Mouse (Mus musculus) heart, embryonic 11.5 days (tissue): Measurements from ENCODE around the gene Rnf225. TPM values are rescaled to one million over a fixed set of nuclear protein-coding genes. Genes with fewer than 3 reads are reported as not detected.

Experiments
- ATAC-seq: fragments of 200-750 bp; cut with Nextera tagmentation; replicated peaks from 2 replicates; pipeline ENCODE4 v1.8.0; 2017; ENCODE audit warnings: moderate library complexity; ENCODE audit not compliant: insufficient number of reproducible peaks, low FRiP score, low TSS enrichment
- H3K27ac ChIP-seq: fragments of 300-500 bp; sonication (generic); 2 replicates; pipeline ENCODE4 v1.5.1; 2014; ENCODE audit warnings: mild to moderate bottlenecking, low read depth, low read length
- H3K27me3 ChIP-seq: fragments of 300-500 bp; sonication (generic); 2 replicates; pipeline ENCODE4 v1.6.1; 2014; ENCODE audit warnings: mild to moderate bottlenecking, low read length, mixed read lengths; ENCODE audit not compliant: control insufficient read depth, insufficient read depth
- H3K36me3 ChIP-seq: fragments of 300-500 bp; sonication (generic); 2 replicates; pipeline ENCODE4 v1.6.1; 2014; ENCODE audit warnings: mild to moderate bottlenecking, low read length, moderate library complexity, mixed read lengths; ENCODE audit not compliant: control insufficient read depth, insufficient read depth
- H3K4me1 ChIP-seq: fragments of 300-500 bp; sonication (generic); 2 replicates; pipeline ENCODE4 v1.6.1; 2014; ENCODE audit warnings: low read length; ENCODE audit not compliant: control insufficient read depth, insufficient read depth
- H3K4me2 ChIP-seq: fragments of 300-500 bp; sonication (generic); 2 replicates; pipeline ENCODE4 v1.6.1; 2014; ENCODE audit warnings: mild to moderate bottlenecking, moderate library complexity
- H3K4me3 ChIP-seq: fragments of 300-500 bp; sonication (generic); 2 replicates; pipeline ENCODE4 v1.5.1; 2014; ENCODE audit warnings: low read depth, low read length
- H3K9ac ChIP-seq: fragments of 300-500 bp; sonication (generic); 2 replicates; pipeline ENCODE4 v1.6.1; 2014; ENCODE audit warnings: mild to moderate bottlenecking, low read depth, low read length, moderate library complexity
- H3K9me3 ChIP-seq: fragments of 300-500 bp; sonication (generic); replicated peaks from 2 replicates; pipeline ENCODE4 v1.6.1; 2016; ENCODE audit warnings: low read length; ENCODE audit not compliant: control insufficient read depth
- WGBS: fragments of 180-500 bp; shearing (Covaris S2); extraction: QIAGEN DNeasy Blood & Tissue Kit; methylation state at CpG from one replicate; pipeline ENCODE4 v1.1.7; 2014; ENCODE audit not compliant: insufficient replicate concordance; 5-methylcytosine and 5-hydroxymethylcytosine counted together
- polyA plus RNA-seq: library from polyadenylated mRNA; unstranded; fragments of >200 nt; fragmentation: Nextera tagmentation; extraction: Ambion mirVana; gene quantifications from 2 replicates; pipeline ENCODE4 v1.2.1, GENCODE M21; 2014

Gene Rnf225
- polyA plus RNA-seq, 1 experiment from 2014 or later, result 0.53 TPM

DNA sequence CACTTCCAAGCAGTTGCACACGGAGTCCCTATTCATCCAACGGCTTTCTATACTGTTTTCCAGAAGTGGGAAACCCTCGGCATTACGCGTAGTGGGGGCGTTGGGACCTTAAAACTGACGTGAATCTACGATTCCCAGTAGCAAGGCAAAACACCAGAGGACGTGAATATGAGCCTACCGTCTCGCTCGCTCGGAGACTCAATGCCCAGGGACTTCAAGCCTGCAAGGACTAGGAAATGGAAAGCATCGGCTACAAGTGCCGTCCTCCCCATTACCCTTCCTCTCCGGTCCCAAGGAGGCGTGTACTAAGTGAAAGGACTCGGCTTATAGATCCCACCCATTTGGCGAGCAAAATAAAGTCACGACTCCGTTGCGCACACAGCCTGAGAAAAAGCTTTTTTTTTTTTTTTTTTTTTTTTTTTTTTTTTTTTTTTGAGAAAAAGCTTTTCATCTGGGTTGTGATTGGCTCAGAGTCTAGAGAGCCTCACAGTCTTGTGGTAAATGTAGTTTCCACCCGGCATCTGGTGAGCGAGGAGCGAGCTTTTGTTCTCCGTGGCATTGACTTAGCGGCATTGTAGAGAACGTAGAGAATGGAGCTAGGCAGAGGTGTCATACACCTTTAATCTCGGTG lies 34.4 kb downstream of the Rnf225 start:
- Histone ChIP-seq H3K4me3 (peak overlapping the region; percentile 61), H3K27ac (peak overlapping the region; percentile 88), H3K9ac (peak overlapping the region; percentile 80), H3K36me3 (no peaks in the 10 kb centered on the region), H3K27me3 (no peaks in the 10 kb centered on the region), H3K4me2 (peak overlapping the region; percentile 76), H3K4me1 (peaks cover 5% of the 10 kb centered on the region), H3K9me3 (no peaks in the 10 kb centered on the region)
- 6% methylated on average over 29 of the region's 29 CpGs for WGBS
- peak; percentile 43 for ATAC-seq

DNA sequence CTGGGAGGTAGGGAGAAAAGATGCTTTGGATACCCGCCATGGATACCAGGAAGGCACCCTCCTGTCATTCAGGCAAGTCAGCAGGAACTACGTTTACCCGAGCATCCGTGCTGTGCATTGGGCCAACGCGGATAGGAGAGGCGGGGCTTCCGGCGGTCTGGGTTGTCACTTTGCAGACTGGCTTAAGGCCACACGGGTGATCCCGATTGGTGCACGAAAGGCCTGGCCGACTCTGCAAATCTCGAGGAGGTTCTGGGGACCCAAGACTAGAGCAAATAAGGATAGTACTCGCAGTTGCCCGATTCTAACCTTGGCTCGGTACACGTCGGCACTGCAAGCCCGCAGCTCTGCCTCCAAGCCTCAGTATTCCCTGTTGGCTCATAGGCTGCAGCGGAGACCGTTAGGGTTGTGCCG lies 38.5 kb downstream of the Rnf225 start, which contains the start of gene Zfp324:
Zfp324 (plus strand) TSS at position 161 of the 414 bp plus-strand sequence.
- peak within 1 kb of the TSS; percentile 97 for H3K4me2 ChIP-seq
- no peaks in the 10 kb centered on the region for H3K27me3 ChIP-seq
- WGBS, result under 1% methylated on average over 23 of the region's 23 CpGs
- H3K9me3 ChIP-seq, result no peaks in the 10 kb centered on the region
- peak within 1 kb of the TSS; percentile 91 for H3K4me3 ChIP-seq
- H3K27ac ChIP-seq, result peak within 1 kb of the TSS; percentile 90
- peaks cover 11% of the 10 kb centered on the region for H3K36me3 ChIP-seq
- H3K9ac ChIP-seq, result peak within 1 kb of the TSS; percentile 93
- H3K4me1 ChIP-seq, result peaks cover 8% of the 10 kb centered on the region
- ATAC-seq, result peak; percentile 92

DNA sequence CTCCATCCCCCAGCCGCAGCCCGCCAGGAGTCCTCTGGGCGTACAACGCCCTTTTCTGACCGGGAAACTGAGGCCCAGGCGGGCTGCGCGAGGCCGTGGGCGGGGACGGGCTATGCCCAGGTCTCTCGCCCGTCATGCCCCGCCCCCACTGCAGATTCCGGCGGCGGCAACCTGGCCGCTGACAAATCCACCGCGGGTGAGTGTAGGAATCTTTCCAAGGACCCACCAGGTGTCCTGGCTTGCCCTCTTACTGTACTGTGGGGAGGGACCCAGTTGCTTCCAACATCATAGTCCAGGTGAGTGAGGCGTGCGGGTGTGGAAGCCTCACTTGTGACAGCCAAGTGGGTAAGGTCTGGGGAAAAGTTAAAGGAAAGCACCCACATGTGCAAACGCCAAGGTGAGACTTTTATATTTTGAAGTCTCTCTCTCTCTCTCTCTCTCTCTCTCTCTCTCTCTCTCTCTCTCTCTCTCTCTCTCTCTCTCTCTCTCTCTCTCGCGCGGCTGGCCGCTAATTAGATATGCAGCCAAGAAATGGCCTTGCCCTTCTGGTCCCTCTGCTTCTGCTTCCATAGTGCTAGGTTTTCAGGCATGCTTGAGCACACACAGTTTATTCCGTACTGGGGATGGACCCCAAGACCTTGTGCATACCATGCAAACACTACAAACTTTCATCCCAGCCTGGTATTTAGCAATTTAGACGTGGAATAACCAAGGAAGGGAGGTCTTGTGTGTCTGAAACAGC lies 39.1 kb downstream of the Rnf225 start:
- ATAC-seq, result peak; percentile 78
- Histone ChIP-seq H3K9me3 (no peaks in the 10 kb centered on the region), H3K4me1 (peaks cover 8% of the 10 kb centered on the region), H3K27ac (peak overlapping the region; percentile 90), H3K36me3 (peaks cover 17% of the 10 kb centered on the region), H3K9ac (peak overlapping the region; percentile 93), H3K27me3 (no peaks in the 10 kb centered on the region), H3K4me2 (peak overlapping the region; percentile 97), H3K4me3 (peak overlapping the region; percentile 91)
- WGBS, result under 1% methylated on average over 29 of the region's 29 CpGs

GRCm38 (mm10) chr7:12970906-12971305 lies 43.7 kb downstream of the Rnf225 start:
- H3K4me1 ChIP-seq, result peaks cover 3% of the 10 kb centered on the region; the same call in 1 of the 2 replicates
- WGBS, result 90% methylated on average over 25 of the region's 25 CpGs
- H3K36me3 ChIP-seq, result peaks cover 21% of the 10 kb centered on the region
- H3K27me3 ChIP-seq, result no peaks in the 10 kb centered on the region
- H3K27ac ChIP-seq, result no peak overlapping the region
- no peak overlapping the region for H3K9ac ChIP-seq
- no peak overlapping the region for H3K4me3 ChIP-seq
- no peaks in the 10 kb centered on the region for H3K9me3 ChIP-seq
- H3K4me2 ChIP-seq, result no peak overlapping the region
- no peak for ATAC-seq

DNA sequence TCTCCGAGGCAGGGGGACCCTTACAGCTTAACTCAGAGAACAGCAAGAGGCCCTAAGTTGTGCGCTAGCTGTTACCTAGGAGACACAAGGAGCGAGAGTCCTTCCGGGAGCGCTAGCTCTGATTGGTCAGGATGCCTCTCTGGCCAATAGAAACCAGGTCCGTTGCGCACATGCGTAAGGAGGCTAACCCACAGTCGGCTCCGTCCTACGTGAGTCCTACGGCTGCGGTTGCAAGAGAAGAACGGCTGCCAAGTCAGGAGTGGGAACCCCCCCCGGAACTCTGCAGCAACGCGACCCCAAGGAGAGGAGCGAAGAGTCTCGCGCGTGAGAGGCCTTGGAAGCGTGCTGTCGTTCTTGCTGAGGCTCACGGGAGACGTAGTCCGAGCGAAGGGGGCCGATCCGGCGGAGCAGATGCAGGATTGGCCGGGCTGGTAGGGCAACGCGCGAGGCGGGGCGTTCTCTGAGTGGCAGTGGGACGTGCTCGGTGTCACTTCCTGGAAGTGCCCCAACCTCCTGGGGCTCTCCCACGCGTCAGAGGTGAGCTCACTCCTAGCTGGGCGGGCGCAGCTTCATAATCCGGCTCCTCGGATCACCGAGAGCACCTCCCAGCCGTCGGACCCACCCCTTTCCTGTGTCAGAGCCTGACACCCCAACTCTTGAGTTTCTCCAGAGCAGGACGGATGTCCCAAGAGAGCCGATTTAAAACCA lies 50.6 kb downstream of the Rnf225 start, which contains the start of gene Zfp446:
Zfp446 (plus strand) TSS at position 167 of the 708 bp plus-strand sequence.
- Histone ChIP-seq H3K4me2 (peak within 1 kb of the TSS; percentile 81), H3K36me3 (no peaks in the 10 kb centered on the region; the same call in 1 of the 2 replicates)

DNA sequence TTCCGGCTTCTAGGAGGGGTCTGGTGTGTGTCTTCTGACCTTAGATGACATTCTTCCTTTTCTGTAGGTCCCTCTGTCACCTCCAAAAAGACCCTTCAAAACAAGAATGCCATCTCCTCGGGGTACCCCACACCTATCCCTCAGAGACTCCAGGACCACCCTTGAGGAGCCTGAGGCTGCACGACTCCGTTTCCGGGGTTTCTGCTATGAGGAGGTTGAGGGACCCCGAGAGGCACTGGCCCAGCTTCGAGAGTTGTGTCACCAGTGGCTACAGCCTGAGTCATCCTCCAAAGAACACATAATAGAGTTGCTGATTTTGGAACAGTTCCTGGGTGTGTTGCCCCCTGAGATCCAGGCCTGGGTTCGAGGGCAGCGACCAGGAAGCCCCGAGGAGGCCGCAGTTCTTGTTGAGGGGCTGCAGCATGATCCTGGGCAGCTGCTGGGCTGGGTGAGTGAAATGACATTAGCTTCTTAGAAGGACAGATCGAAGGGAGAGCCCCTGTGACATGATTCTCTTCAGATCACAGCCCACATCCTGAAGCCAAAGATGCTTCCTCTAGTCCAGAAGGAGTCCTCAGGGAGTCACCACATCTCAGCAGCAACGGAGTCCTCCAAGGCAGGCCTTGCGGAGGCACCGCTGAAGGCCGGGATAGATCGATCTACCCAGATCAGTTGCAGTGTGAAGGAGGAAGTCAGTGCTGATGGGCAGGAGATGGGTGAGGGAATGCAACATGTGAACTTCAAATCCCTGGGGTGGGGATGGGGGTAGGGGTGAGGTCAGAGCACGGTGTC lies 51.9 kb downstream of the Rnf225 start:
- peaks cover 8% of the 10 kb centered on the region for H3K4me1 ChIP-seq
- WGBS, result 77% methylated on average over 18 of the region's 18 CpGs
- no peak overlapping the region; the same call in 1 of the 2 replicates for H3K4me3 ChIP-seq
- no peaks in the 10 kb centered on the region; the same call in 1 of the 2 replicates for H3K36me3 ChIP-seq
- no peak for ATAC-seq
- no peaks in the 10 kb centered on the region for H3K27me3 ChIP-seq
- peak overlapping the region; percentile 81 for H3K4me2 ChIP-seq
- peak overlapping the region; percentile 93 for H3K27ac ChIP-seq
- no peaks in the 10 kb centered on the region for H3K9me3 ChIP-seq
- no peak overlapping the region; the same call in 1 of the 2 replicates for H3K9ac ChIP-seq

More for the DNA sequence above, 50.6 kb downstream of the Rnf225 start, which contains the start of gene Zfp446:
- H3K4me1 ChIP-seq, result peaks cover 8% of the 10 kb centered on the region
- peak within 1 kb of the TSS; percentile 93 for H3K27ac ChIP-seq
- no peaks in the 10 kb centered on the region for H3K9me3 ChIP-seq
- ATAC-seq, result peak; percentile 100
- no peaks in the 10 kb centered on the region for H3K27me3 ChIP-seq
- H3K4me3 ChIP-seq, result peak within 1 kb of the TSS; percentile 66
- WGBS, result under 1% methylated on average over 49 of the region's 49 CpGs
- peak within 1 kb of the TSS; percentile 81 for H3K9ac ChIP-seq

DNA sequence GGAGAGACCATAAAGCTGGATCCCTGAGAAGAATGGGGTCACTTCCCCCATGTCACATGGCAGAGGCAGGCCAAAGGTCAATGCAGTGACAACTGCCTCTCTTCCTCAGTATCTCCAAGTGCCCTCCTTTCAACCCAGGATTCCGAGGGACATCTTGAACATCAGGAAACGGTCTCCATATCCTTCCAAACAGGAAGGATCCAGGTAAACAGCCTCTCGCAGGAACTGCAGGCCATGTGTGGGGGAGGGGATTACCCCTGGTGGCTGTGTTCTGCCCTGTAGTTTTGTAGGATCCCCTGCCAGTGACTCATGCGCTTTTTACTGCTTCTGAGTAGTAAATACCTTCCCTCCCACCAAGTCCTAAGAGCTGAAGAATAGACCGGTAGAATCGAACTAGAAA lies 52.6 kb downstream of the Rnf225 start:
- Histone ChIP-seq H3K4me2 (no peak overlapping the region), H3K27ac (no peak overlapping the region), H3K4me3 (no peak overlapping the region), H3K27me3 (no peaks in the 10 kb centered on the region), H3K9me3 (no peaks in the 10 kb centered on the region), H3K4me1 (peaks cover 8% of the 10 kb centered on the region), H3K36me3 (no peaks in the 10 kb centered on the region; the same call in 1 of the 2 replicates), H3K9ac (no peak overlapping the region)
- no peak for ATAC-seq
- 61% methylated on average over 6 of the region's 6 CpGs for WGBS

DNA sequence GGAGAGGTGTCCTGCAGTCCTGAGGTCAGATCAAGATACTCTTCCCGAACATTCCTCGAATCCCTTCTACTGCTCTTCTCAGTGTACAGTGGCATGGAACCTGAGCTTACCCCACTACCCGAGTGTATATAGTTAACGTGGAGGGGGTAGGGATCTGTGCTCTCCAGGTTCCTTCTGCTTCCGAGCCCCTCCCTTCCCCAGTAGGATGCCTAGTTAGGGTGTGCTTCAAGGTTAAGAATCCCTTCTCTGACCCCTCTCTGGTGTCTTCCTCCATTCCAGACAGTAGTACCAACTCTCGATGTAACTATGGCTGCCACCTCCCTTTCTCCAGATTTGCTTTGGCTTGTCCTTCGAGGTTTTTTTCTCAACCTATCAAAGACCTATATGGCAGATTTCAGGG lies 53.1 kb downstream of the Rnf225 start:
- H3K27me3 ChIP-seq, result no peaks in the 10 kb centered on the region
- H3K4me1 ChIP-seq, result peaks cover 8% of the 10 kb centered on the region
- WGBS, result 87% methylated on average over 7 of the region's 7 CpGs
- no peaks in the 10 kb centered on the region for H3K9me3 ChIP-seq
- H3K4me3 ChIP-seq, result no peak overlapping the region
- no peak overlapping the region for H3K27ac ChIP-seq
- H3K36me3 ChIP-seq, result no peaks in the 10 kb centered on the region; the same call in 1 of the 2 replicates
- H3K9ac ChIP-seq, result no peak overlapping the region
- ATAC-seq, result no peak
- H3K4me2 ChIP-seq, result no peak overlapping the region
